Mouse (Mus musculus) hematopoietic stem cell, adult 5-6 weeks (primary cell): ENCODE measurements at regions not wholly inside any gene's neighbourhood (a gene's known extent, or its start where the extent isn't known, plus 50 kb on each side); places are given as distances from the start of the nearest gene placed in this dataset.

Source experiments
- ATAC-seq, 2 experiments: fragments of 125-278 bp in 1 of 2; replicated peaks in 1 of 2; 2 replicates each; pipeline ENCODE4 v1.8.0; 2016 to 2017; ENCODE audit warnings: inconsistent platforms in 2 of 2, mild to moderate bottlenecking in 2 of 2, moderate number of reproducible peaks in 2 of 2, low read depth in 1 of 2, moderate TSS enrichment in 1 of 2; ENCODE audit not compliant: low FRiP score in 2 of 2, poor library complexity in 2 of 2, severe bottlenecking in 2 of 2, insufficient read depth in 1 of 2, low TSS enrichment in 1 of 2

DNA sequence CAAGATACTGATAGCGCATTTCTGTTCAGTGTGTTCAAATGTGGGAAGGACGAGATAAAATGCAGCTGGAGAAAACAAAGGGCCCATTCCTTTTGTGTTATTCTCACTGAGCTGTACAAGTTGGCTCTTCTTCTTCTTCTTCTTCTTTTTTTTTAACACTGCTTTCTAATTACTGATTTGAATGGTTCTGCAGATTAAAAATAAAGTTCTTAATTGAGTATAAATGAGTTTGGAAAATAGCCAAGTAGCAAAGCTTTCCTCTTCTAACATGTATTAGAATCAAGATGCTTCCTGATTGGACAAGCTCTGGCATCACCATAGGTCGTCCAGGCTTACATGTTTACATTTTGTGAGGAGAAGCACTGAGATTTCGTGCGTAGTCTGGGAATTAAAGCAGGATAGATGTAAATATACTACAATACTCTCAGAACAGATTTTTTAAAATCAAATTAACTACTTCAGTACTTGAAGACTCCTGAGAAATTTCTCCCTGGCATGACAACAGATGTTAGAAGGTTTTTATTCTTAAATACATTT lies 1254.8 kb downstream of the Pla2g4a start:
- no peak for ATAC-seq

DNA sequence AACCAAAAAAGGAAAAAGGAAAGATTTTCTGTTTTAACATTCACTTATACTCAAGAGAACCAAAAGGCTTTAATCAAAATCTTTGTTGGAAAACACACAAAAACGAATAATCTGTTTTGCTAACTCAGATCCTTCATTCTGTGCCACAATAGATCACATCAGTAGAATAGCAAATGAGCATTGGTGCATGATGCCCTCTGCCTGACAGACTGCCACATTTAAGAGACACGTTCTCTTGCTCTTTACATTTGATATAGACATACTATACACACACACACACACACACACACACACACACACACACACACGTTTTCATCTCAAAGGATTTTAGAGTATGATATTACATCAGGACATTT lies 1260.5 kb downstream of the Pla2g4a start:
- no peak for ATAC-seq

DNA sequence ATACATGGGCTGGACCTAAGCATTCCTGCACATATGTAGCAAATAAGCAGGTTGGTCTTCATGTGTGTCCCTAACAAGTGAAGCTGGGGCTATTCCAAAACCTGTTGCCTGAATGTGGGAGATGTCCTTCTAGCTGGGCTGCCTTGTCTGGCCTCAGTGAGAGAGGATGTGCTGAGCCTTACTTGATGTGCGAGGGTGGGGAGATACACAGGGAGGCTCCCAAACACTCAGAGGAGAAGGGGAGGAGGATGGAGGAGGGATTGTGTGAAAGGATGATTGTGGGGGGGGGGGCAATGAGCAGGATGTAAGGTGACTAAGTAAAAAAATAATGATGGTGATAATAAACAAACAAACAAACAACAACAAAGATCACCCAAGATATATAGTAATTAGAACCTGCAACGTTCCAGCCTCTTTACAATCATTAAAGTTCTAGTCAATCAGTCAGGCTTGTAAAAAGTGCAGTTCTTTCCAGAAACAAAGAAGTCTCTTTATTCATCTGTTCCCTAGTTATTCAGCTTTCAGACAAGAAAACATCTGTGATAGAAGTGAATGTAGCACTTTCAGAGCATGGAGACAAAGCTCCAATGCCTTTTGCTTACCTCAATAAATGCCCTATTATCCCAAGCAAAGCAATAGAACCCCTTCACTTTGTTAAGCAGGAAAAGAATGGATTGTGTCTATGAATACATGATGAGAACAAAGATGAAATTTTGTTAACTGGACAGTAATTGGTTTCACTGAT lies 1261.1 kb downstream of the Pla2g4a start:
- ATAC-seq: no peak

DNA sequence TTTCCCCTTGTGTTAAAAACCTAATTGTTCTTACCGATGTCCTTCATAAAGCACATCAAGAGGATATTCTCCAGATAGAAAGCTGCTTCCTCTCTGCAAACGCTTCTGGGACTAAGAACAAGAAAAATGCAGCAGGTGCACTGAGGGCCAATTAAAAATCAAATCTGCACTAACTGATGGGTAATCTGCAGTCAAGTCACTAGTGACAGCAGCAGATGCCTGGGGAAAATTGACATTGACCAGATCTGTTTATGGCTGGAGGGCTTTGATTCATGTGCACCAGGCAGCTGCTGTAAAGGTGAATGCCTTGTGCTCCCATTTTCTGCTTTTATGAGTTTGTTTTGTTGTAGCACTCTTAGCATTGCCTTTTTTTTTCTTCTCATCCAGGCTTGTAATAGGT lies 1271.0 kb downstream of the Pla2g4a start:
- no peak for ATAC-seq

DNA sequence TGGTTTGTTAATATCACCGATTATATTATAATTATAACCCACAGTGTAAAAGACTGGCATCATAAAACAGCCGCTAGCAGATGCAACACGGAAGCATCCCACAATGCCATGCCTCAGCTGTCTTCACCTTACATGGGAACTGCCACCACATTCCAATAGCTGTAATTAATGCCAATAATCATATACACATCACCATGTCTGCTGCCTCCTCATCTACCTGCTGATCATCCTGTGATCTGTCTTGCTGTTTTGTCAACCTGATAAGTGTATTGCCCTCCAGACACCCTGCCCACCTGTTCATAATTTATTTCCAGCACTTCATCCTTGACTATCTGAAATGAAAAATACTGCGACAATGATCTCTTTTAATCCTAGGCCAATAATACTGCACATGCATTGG lies 1271.5 kb downstream of the Pla2g4a start:
- ATAC-seq: no peak

DNA sequence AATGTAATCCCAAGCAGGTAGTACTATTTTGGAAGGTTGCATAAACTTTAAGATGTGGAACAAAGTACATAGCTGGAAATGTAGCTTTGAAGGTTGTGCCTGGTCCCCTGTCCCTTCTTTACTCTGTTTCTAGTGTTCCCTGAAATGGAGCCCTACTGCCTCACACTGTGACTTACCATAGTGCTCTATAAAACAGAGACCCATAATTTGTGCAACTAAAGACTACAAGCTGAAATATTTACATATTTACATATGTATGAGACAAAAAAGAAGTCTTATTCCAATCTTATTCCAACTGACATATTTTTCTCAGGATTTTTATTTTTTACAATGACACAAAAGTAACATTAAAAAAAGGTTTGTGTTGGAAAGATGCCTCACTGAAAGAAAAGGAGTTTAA lies 1285.6 kb downstream of the Pla2g4a start:
- no peak for ATAC-seq

DNA sequence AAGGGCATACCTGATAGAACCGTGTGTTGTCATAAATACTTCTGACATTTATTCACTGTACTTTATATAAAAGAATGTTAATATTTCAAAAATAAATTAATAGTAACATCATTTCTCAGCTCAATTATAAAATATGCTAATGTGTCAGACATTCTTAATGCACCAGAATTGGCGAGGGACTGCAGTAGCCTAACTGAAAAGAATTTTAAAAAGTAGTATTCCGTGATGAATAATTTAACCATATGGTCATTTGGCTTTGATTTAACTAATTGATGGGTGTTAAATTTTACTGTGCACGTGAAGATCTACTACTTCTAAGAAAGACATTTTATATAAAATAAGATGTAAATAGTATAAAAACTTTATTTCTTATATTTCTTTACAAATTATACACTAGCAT lies 1296.7 kb downstream of the Pla2g4a start:
- no peak for ATAC-seq

DNA sequence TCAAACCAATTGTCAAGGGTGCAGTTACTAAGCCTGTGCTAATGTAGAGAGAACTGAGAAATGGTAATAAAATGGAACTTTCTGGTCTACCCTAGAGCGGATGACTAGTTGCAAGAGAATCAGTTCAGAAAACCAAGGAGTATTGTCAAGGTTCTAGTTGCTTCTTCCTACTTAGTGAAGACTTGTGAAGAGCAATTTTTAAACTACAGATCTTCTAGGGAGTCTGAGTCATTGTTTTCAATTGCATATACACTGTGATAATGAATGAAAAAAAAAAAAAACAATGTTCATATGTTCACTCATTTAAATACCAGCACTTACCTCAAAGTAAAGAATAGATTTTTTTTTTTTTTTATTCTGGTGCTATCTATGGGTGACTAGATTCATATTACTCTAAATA lies 1304.1 kb downstream of the Pla2g4a start:
- ATAC-seq: no peak
